Mouse (Mus musculus): ENCODE measurements around the gene Klhl7. TPM values are rescaled to one million over a fixed set of nuclear protein-coding genes. Genes with fewer than 3 reads are reported as not detected.

Gene Klhl7
- polyA plus RNA-seq (2012; rRNA removed; ENCODE audit: low replicate concordance): 1.7 and 5.7 TPM in 2 replicates

GRCm38 (mm10) chr5:24100106-24100809, at the start of gene Klhl7:
TSS of gene Klhl7 (plus strand) at chr5:24100605.

DNA sequence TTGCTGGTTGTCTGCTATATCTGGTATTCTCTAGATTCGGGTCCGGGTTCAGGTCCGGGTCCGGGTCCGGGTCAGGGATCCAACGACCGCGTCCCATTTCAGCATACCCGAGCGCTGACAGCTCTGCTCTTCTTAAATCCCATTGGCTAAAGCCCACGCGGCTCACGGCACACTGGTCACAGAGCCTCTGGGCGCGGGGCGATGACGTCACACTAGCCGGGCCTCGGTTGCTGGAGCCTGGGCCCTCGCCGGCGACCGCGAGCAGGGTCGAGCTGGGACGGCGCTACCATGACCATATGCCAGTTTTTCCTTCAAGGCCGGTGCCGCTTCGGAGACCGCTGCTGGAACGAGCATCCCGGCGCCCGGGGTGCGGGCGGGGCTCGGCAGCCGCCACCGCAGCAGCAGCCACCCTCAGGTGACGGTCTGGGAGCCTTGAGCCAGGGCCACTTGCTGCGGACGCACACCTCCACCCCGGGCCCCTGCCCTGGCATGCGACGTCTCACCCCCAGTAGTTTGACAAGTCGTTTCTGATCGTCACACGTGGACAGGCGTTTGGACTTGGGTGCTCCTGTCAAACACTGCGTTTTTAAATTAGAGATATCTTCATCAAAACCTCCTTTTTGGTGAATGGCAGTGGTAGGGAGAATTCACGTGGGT, 64.5 kb downstream of the Klhl7 start, which contains the start of gene Nupl2:
Gene Nupl2, plus strand, starts transcription at position 175 of the 657 bp plus-strand sequence.

Other genes starting within 250 kb of the Klhl7 start
- gene Fam126a, start 69.9 kb upstream of the Klhl7 start, polyA plus RNA-seq (2012; rRNA removed; ENCODE audit: low replicate concordance): 3.7 and 8.1 TPM in 2 replicates
- gene Nupl2, start 64.4 kb downstream of the Klhl7 start, polyA plus RNA-seq (2012; rRNA removed; ENCODE audit: low replicate concordance): 6.7 and 7.6 TPM in 2 replicates

Data from mammary gland, adult 2 months (tissue).